Mouse (Mus musculus) CH12.LX (cell line): ENCODE results near the gene Tcte1.

Source experiments
- CTCF ChIP-seq, 2 experiments: IDR thresholded peaks in 1 of 2; conservative IDR thresholded peaks in 1 of 2; 2 replicates each; pipeline ENCODE4 v1.5.1; 2011 to 2012; ENCODE audit warnings: low read depth in 2 of 2, low read length in 2 of 2, improper control_type of control experiment in 1 of 2, inconsistent platforms in 1 of 2, mild to moderate bottlenecking in 1 of 2, moderate library complexity in 1 of 2
- EP300 ChIP-seq: IDR thresholded peaks from 2 replicates; pipeline ENCODE4 v1.6.1; 2011; ENCODE audit warnings: low read length, improper control_type of control experiment
- HCFC1 ChIP-seq: IDR thresholded peaks from 2 replicates; pipeline ENCODE4 v1.6.1; 2012; ENCODE audit warnings: low read depth, mild to moderate bottlenecking, inconsistent platforms, low read length, improper control_type of control experiment
- MXI1 ChIP-seq: IDR thresholded peaks from 2 replicates; pipeline ENCODE4 v1.6.1; 2011; ENCODE audit warnings: mild to moderate bottlenecking, low read depth, low read length, improper control_type of control experiment
- POLR2A ChIP-seq: IDR thresholded peaks from 2 replicates; pipeline ENCODE4 v1.6.1; 2011; ENCODE audit warnings: low read depth, mild to moderate bottlenecking, improper control_type of control experiment, low read length
- TCF12 ChIP-seq: IDR thresholded peaks from 2 replicates; pipeline ENCODE4 v1.6.1; 2014; ENCODE audit warnings: low read depth, mild to moderate bottlenecking, inconsistent platforms, low read length, improper control_type of control experiment
- ZKSCAN1 ChIP-seq: IDR thresholded peaks from 2 replicates; pipeline ENCODE4 v1.6.1; 2012; ENCODE audit warnings: low read depth, inconsistent platforms, low read length, improper control_type of control experiment, borderline replicate concordance

DNA sequence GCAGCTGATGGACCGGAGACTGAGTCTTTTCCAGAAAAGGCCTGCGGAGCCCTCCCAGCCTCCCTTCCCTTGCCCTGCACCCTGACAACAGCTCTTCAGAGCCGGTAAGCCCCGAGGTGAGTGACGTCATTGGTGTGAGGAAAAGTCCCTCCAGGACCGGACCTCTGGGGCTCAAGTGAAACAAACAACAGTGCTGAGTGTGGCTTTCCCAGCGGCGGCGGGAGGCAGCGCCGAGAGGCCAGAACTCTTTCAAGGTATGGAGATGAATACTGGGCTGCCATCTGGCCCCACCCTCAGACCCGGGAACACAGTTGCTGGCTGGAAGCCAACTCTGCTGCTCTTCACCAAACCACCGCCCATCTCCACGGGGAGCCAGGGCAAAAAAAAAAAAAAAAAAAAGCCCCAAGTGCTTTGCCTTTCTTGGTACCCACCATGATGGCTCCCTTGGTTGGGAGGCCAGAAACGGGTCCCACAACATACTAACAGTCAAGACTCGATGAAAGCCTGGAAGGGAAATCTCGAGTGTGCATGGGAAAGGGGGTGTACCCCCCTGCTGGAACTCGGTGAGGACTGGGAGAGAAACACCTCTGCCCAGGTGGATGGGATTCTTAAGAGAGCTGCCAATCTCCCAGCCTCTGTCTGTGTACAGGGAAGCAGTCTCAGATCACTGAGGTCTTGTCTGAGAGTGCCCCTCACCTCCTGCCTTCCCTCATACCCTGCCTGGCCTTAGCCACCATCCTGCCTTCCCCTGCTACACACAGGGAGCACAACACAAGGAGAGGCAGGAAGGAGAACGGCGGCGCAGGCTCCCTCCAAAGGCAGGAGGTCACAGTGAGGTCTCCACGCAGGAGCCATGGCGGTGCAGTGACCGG is 21.0 kb downstream of the Tcte1 start:
- TF ChIP-seq CTCF (conservative IDR thresholded peaks at IDR 0.05 in 1 of 2, IDR thresholded peaks at IDR 0.05 in 1 of 2; ENCODE audit: low read depth in 2 of 2, low read length in 2 of 2) (no peak), MXI1 (no peak), TCF12 (no peak), ZKSCAN1 (no peak), EP300 (no peak), POLR2A (no peak), HCFC1 (no peak)
